Mouse (Mus musculus) Patski (cell line): ENCODE results near the gene Neurl1a. TPM values are rescaled to one million over a fixed set of nuclear protein-coding genes. Genes with fewer than 3 reads are reported as not detected.

Source experiments
- ATAC-seq: fragments of 100-300 bp; one replicate; pipeline ENCODE4 v1.8.0; 2021
- CTCF ChIA-PET: fragments of 350-600 bp; sonication (Branson Sonifier 250); formaldehyde crosslinking; loops from one replicate; lab custom pipeline; 2022; ENCODE audit warnings: inconsistent platforms; lab: Charles Lee
- POLR2A ChIA-PET: fragments of 350-600 bp; sonication (Branson Sonifier 250); formaldehyde crosslinking; loops from one replicate; lab custom pipeline; 2022; ENCODE audit warnings: antibody characterized with exemption, inconsistent platforms; lab: Charles Lee
- DNase-seq: peaks from one replicate; pipeline ENCODE4 v3.0.0-alpha.2; 2011; ENCODE audit warnings: low read depth, low spot score
- H3K27me3 ChIP-seq: fragments of 371-371 bp; one replicate; pipeline ENCODE4 v1.5.1; 2021
- CTCF ChIP-seq: fragments of 100-300 bp; IDR thresholded peaks from one replicate; pipeline ENCODE4 v1.5.1; 2021
- in situ Hi-C: fragments of 300-500 bp; cut with MboI; formaldehyde crosslinking; loops from 3 replicates; pipeline ENCODE4 v1.11.1; 2018; ENCODE audit warnings: low pct_unique_long_range_greater_than_20kb, mixed read lengths
- polyA plus RNA-seq: library from polyadenylated mRNA; unstranded; gene quantifications from one replicate; pipeline ENCODE4 v1.2.3, GENCODE M21; 2021

Gene Neurl1a
- polyA plus RNA-seq, 1 experiment from 2014 or later, result 0.28 TPM

DNA sequence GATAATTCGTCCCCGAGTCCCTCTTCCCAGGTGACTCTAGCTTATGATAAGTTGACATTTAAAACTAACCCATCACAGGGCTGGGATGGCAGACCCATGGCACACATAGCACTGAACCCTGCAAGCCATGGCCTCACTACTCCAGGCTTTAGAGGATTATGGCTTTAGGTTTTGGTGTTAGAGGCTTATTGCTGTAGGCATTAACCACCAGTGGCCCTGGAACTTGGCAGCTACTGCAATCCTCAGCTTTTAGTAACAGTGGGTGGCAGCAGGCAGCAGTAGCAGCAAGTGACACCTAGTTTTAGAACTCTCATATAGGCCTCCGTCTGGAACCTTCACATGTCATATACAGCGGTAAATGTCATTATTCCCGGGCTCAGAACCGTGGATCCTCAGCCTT lies 26.0 kb downstream of the Neurl1a start:
- DNase-seq (no peak), ATAC-seq (no peak)
- in situ Hi-C loops, result no loop called here
- ChIA-PET POLR2A (interaction anchor here (0.6 kb wide), 1 partner anchor 10 kb away, joined by 3 read pairs; no protein-coding TSS in a partner anchor), CTCF (interaction anchor here (1.1 to 2.8 kb wide), 3 partner anchors 11 to 36 kb away, joined by 3 to 10 read pairs (median 5); no protein-coding TSS in a partner anchor)
- H3K27me3 ChIP-seq, result peaks cover 3% of the 10 kb centered on the region
- TF ChIP-seq CTCF, result no peak

DNA sequence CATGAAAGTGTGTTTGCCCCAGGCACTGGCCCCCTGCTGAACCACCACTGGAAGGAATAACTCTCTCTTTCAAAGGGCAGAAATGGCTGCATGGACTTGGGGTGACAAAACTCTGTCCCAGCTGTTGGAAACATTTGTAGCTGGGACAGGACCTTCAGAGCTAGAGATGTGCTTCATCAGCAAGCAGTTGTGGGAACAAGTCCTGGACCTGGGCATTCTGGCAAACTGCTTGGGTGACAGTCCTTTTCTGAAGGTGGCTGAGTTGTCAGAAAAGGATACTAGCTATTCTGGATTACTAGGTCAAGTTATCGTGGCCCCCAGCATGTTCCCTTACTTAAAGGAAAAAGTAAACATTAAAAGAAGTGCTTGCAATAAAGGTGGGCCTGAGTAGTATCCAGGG lies 27.5 kb downstream of the Neurl1a start:
- peaks cover 3% of the 10 kb centered on the region for H3K27me3 ChIP-seq
- ATAC-seq (no peak), DNase-seq (no peak)
- CTCF ChIA-PET, result interaction anchor here (0.9 to 2.8 kb wide), 3 partner anchors 9 to 38 kb away, joined by 3 to 10 read pairs (median 4); no protein-coding TSS in a partner anchor
- POLR2A ChIA-PET, result no interaction called here
- no peak for TF ChIP-seq CTCF
- in situ Hi-C loops, result no loop called here

DNA sequence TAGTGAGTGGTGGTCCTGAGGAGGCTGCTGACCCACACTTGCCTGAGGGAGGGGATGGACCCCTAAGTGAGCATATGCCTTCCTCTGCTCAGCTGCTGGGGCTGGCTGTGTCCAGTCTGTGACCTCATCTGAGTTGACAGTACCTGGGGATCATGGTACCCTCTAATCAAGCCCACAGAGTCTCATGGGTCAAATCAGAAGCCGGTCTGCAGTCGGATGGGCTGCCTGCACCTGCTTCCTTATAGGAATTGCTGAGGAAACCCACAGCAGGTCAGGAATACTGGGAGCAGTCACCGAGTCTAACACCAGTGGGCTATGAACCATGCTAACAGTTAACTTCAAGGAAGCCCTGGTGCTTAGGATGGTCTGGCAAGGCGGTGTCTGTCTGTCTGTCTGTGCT lies 31.8 kb downstream of the Neurl1a start:
- CTCF ChIA-PET, result interaction anchor here (0.7 kb wide), 1 partner anchor 42 kb away, joined by 3 read pairs; no protein-coding TSS in a partner anchor
- DNase-seq, result no peak
- no peak for ATAC-seq

DNA sequence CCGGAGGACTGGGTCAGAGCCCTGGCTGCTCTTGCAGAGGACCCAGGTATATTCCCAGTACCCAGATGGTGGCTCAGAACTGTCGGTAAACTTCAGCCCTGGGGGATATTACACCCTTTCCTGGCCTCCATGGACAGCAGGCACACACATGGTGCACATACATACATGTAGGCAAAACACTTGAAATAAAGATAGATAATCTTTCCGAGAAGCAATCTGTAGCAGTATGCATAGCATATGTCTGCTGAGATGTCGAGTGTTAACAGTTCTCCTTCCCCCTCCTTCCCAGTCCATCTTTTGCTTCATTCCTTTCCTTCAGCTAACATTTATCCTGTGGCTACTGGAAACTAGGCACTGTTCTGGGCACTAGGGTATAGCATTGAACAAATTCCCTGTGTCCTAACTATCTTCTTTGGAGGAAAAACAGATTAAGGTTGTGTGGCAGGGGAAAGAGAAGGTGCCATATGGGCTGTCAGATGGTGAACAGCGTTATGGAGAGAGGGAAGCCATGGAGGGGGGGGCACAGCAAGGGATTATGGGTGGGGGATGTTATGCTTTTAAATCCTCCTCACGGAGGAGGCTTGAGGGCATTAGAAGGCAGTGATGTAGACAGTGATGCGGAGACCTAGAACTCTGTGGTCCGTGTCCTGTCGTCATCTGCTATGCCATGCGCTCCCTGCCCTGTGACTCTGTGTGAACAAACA lies 33.1 kb downstream of the Neurl1a start:
- in situ Hi-C loops, result no loop called here
- DNase-seq (no peak), ATAC-seq (no peak)
- no peak for TF ChIP-seq CTCF
- ChIA-PET CTCF (no interaction called here), POLR2A (no interaction called here)
- no peaks in the 10 kb centered on the region for H3K27me3 ChIP-seq

More for the DNA sequence above, 31.8 kb downstream of the Neurl1a start:
- H3K27me3 ChIP-seq, result no peaks in the 10 kb centered on the region
- TF ChIP-seq CTCF, result no peak
- POLR2A ChIA-PET, result no interaction called here
- in situ Hi-C loops, result no loop called here

DNA sequence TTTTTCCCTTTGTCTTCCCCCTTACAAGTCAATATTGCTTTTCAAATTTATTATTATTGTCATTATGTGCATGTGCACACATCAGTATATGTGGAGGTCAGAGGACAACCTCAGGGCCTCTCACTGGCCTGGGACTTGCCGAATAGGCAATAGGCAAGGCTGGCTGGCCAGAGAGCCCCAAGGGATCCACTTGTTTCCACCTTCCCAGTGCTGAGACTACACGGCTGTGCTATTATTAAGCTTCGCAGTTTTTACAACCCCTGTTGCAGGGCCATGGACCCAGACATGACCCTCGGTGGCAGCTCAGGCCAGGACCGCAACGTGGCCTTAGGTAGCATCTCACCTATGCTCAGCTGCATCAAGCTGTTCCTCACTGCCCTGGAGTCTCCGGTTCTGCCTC lies 33.8 kb downstream of the Neurl1a start:
- DNase-seq, result no peak
- POLR2A ChIA-PET, result no interaction called here
- no peak for ATAC-seq
- TF ChIP-seq CTCF, result no peak
- H3K27me3 ChIP-seq, result no peaks in the 10 kb centered on the region
- in situ Hi-C loops, result no loop called here
- CTCF ChIA-PET, result interaction anchor here (0.9 kb wide), 1 partner anchor 47 kb away, joined by 3 read pairs; no protein-coding TSS in a partner anchor

DNA sequence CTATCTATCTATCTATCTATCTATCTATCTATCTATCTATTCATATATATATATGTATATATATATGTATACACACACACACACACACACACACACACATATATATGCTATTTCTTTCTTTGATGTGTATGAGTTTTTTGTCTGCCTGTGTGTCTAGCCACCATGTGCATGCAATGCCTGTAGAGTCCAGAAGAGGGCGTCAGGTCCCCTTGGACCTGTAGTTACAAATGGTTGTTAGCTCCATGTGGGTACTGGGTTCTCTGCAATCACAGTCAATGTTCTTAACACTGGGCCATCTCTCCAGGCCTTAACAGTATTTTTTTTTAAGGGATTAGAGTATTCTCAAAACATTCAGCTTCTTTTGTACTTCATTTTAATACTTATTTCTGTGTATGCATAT lies 34.9 kb downstream of the Neurl1a start:
- ChIA-PET CTCF (interaction anchor here (0.9 kb wide), 1 partner anchor 46 kb away, joined by 3 read pairs; no protein-coding TSS in a partner anchor), POLR2A (no interaction called here)
- in situ Hi-C loops, result no loop called here
- no peaks in the 10 kb centered on the region for H3K27me3 ChIP-seq
- DNase-seq (no peak), ATAC-seq (no peak)
- TF ChIP-seq CTCF, result no peak

DNA sequence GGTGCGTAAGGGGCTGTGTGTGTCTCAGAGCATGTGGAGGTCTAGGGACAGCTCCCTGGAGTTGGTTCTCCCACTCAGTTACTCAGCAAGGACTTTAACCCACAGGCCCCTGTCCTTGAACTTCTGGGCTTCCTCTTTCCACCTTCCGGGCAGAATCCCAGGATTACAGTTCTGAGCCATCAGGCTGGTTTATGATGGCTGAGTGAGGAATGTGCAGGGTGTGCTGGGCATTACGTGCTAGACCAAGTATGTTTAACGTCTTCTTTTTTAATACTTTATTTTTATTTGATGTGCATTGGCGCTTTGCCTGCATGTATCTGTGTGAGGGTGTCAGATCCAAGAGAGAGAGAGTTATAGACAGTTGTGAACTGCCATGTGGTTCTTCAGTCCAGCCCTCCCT lies 38.1 kb downstream of the Neurl1a start:
- CTCF ChIA-PET, result interaction anchor here (1.0 to 1.5 kb wide), 2 partner anchors 9 to 89 kb away, joined by 3 read pairs; no protein-coding TSS in a partner anchor
- no peaks in the 10 kb centered on the region for H3K27me3 ChIP-seq
- TF ChIP-seq CTCF, result no peak
- ATAC-seq, result peak; percentile 5
- in situ Hi-C loops, result no loop called here
- POLR2A ChIA-PET, result no interaction called here
- DNase-seq, result no peak

DNA sequence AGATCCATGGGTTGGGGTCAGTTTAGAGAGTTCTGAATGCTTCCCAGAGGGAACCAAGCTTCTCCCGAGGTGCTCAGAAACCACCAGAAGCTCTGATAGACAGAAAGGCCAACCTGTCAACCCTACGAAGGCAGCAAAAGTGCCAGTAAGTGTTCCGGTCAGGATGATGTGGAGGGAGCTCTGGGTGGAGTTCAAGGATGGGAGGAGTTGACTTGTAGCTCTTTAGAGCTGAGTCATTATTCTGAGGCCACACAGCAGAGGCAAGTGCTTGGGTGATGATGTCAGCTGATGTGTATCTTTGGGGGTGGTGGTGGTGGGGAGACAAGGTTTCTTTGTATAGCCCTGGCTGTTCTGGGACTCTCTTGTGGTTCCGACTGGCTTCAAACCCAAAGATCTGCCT lies 41.0 kb downstream of the Neurl1a start:
- ATAC-seq, result no peak
- in situ Hi-C loops, result no loop called here
- ChIA-PET POLR2A (no interaction called here), CTCF (interaction anchor here (0.5 to 1.4 kb wide), 2 partner anchors 15 to 203 kb away, joined by 3 to 5 read pairs; no protein-coding TSS in a partner anchor)
- no peak for TF ChIP-seq CTCF
- no peak for DNase-seq
- no peaks in the 10 kb centered on the region for H3K27me3 ChIP-seq

DNA sequence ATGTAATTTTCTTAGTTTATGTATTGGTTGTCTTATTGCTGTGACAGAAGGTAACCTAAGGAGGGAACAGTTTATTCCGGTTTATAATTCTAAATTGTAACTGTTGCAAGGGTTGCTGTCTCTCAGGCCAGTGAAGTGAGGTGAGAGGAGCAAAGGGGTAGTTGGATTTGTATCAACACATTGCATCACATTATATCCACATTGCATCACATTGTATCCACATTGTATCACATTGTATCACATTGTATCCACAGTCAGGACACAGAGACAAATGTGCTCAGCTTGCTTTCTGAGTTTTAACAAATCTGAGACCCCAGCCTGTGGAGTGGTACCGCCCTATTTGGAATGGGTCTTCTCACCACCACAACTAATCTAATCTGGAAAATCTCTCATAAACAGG lies 41.6 kb downstream of the Neurl1a start:
- no peaks in the 10 kb centered on the region for H3K27me3 ChIP-seq
- DNase-seq (no peak), ATAC-seq (no peak)
- POLR2A ChIA-PET, result no interaction called here
- in situ Hi-C loops, result no loop called here
- CTCF ChIA-PET, result interaction anchor here (0.5 to 1.4 kb wide), 2 partner anchors 15 to 203 kb away, joined by 3 to 5 read pairs; no protein-coding TSS in a partner anchor
- no peak for TF ChIP-seq CTCF

DNA sequence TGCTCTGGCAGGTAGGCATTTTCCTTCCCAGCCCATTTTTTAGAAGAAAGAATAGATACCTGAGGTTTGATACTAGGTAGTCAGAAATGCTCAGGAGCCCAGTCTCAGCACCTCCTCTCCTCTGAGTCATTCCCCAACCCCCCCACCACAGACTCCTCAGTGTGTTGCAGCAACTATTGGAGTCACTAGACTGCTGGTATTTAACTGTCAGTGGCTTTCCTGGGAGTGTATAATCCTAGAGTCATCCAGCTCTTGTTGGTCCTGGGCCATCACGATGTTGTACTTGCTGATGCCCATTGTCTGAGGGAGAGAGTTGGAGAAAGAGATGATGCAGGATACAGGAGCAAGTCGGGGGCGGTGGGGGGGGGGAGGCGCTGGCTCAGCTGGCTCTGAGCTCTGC lies 42.4 kb downstream of the Neurl1a start:
- ATAC-seq (no peak), DNase-seq (no peak)
- CTCF ChIA-PET, result no interaction called here
- H3K27me3 ChIP-seq, result no peaks in the 10 kb centered on the region
- in situ Hi-C loops, result no loop called here
- TF ChIP-seq CTCF, result no peak
- POLR2A ChIA-PET, result no interaction called here

DNA sequence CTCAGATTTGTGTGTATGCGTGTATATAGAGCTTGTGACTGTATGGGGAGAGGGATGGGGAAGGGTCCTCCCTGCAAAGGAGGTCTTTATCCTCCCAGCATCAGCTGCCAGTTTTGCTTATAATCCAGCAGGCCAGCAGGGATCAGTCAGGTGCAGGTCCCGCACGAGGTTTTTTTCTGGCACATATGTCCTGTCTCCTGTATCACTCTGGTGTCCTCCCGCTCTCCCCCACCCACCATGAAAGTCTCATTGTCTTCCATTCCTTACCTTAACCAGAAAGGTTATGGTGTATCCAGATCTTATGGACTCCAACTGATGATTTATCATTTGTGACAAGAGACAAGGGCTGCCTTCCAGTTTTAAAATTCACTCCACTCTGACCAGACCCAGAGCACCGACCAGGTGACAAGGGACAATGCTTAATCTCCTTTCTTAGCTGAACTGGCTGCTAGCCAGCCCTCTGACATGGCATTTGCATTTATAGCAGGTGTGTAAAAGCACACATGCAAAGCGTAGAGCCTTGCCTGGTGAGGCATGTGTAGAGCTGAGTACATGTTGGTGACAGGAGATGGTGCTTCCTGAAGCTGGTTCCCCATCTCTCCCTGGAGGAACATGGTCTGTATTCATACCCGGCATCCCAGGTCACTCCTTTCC lies 43.0 kb downstream of the Neurl1a start:
- ChIA-PET CTCF (no interaction called here), POLR2A (interaction anchor here (0.9 kb wide), 1 partner anchor 9 kb away, joined by 3 read pairs; no protein-coding TSS in a partner anchor)
- no peaks in the 10 kb centered on the region for H3K27me3 ChIP-seq
- DNase-seq (no peak), ATAC-seq (no peak)
- in situ Hi-C loops, result no loop called here
- no peak for TF ChIP-seq CTCF
